In genomic region chr13:90760516-90761050, GRCm38 (mm10) we compare ENCODE assay signal across 28 mouse cellular contexts.
DNase-seq lines count a peak whose midpoint lies in the region; ATAC-seq lines count a peak whose summit lies in the region.
"Had no signal": no experiment of that assay in that cellular context is flagged by ENCODE, and none has a peak within 500 bp of the region (broad histone marks: within the 10 kb centered on the region; RNA-seq: fewer than 3 reads in every experiment).

No protein-coding gene starts in this region.

- H3K4me1 ChIP-seq in kidney, embryonic 16.5 days (ENCODE audit: insufficient read depth, low read length) = 0 out of 2 replicates have a peak, but pooled peaks cover 2% of the 10 kb centered on the region
- no peaks in the 10 kb centered on the region; the same call in 1 of the 2 replicates for H3K4me1 ChIP-seq in kidney, embryonic 14.5 days (ENCODE audit: control insufficient read depth, insufficient read depth, low read length)
- peaks cover 51% of the 10 kb centered on the region for H3K4me1 ChIP-seq in limb, embryonic 10.5 days
- H3K4me1 ChIP-seq: intestine, embryonic 15.5 days; liver, embryonic 12.5 days; midbrain, embryonic 13.5 days had no signal

- H3K27me3 ChIP-seq in kidney, embryonic 16.5 days (ENCODE audit: insufficient read depth, low read length) = no peaks in the 10 kb centered on the region
- H3K27me3 ChIP-seq in kidney, embryonic 14.5 days (ENCODE audit: control insufficient read depth, insufficient read depth, low read length) = no peaks in the 10 kb centered on the region
- H3K27me3 ChIP-seq in limb, embryonic 10.5 days (ENCODE audit: low read depth, poor library complexity, severe bottlenecking) = no peaks in the 10 kb centered on the region
- H3K27me3 ChIP-seq: forebrain, embryonic 12.5 days; intestine, embryonic 15.5 days; liver, embryonic 12.5 days; midbrain, embryonic 13.5 days; neural tube, embryonic 13.5 days had no signal

- H3K36me3 ChIP-seq in kidney, embryonic 16.5 days (ENCODE audit: insufficient read depth, low read length) = no peaks in the 10 kb centered on the region
- H3K36me3 ChIP-seq in kidney, embryonic 14.5 days (ENCODE audit: control insufficient read depth, insufficient read depth, low read length) = no peaks in the 10 kb centered on the region
- no peaks in the 10 kb centered on the region for H3K36me3 ChIP-seq in limb, embryonic 10.5 days
- H3K36me3 ChIP-seq: forebrain, embryonic 12.5 days; intestine, embryonic 15.5 days; liver, embryonic 12.5 days; midbrain, embryonic 13.5 days; neural tube, embryonic 13.5 days had no signal

- H3K9ac ChIP-seq in kidney, embryonic 16.5 days (replicated peaks; ENCODE audit: low read length) = no peak overlapping the region
- no peak overlapping the region for H3K9ac ChIP-seq in kidney, embryonic 14.5 days (ENCODE audit: low read depth, low read length)
- H3K9ac ChIP-seq: forebrain, embryonic 12.5 days; forebrain, postnatal 0 days; intestine, embryonic 15.5 days; liver, embryonic 12.5 days; liver, postnatal 0 days; midbrain, embryonic 13.5 days; neural tube, embryonic 13.5 days had no signal

- no peaks in the 10 kb centered on the region for H3K9me3 ChIP-seq in kidney, embryonic 16.5 days (ENCODE audit: low read length)
- no peaks in the 10 kb centered on the region for H3K9me3 ChIP-seq in kidney, embryonic 14.5 days (ENCODE audit: control insufficient read depth, low read length)
- H3K9me3 ChIP-seq in limb, embryonic 10.5 days (replicated peaks) = no peaks in the 10 kb centered on the region
- H3K9me3 ChIP-seq: forebrain, embryonic 12.5 days; intestine, embryonic 15.5 days; liver, embryonic 12.5 days; midbrain, embryonic 13.5 days; neural tube, embryonic 13.5 days had no signal

- H3K4me3 ChIP-seq in kidney, embryonic 16.5 days (ENCODE audit: low read length) = no peak overlapping the region
- no peak overlapping the region for H3K4me3 ChIP-seq in kidney, embryonic 14.5 days (ENCODE audit: low read length)
- no peak overlapping the region for H3K4me3 ChIP-seq in limb, embryonic 10.5 days
- H3K4me3 ChIP-seq: erythroblast, embryonic 14.5 days; forebrain, embryonic 12.5 days; intestine, embryonic 15.5 days; liver, embryonic 12.5 days; midbrain, embryonic 13.5 days; neural tube, embryonic 13.5 days had no signal

- no peak overlapping the region for H3K4me2 ChIP-seq in kidney, embryonic 16.5 days (replicated peaks; ENCODE audit: low read depth, low read length)
- H3K4me2 ChIP-seq in kidney, embryonic 14.5 days (replicated peaks; ENCODE audit: low read depth, low read length) = no peak overlapping the region
- H3K4me2 ChIP-seq: forebrain, embryonic 12.5 days; intestine, embryonic 15.5 days; liver, embryonic 12.5 days; midbrain, embryonic 13.5 days; neural tube, embryonic 13.5 days had no signal

- 0 out of 2 replicates have a peak, but pooled peaks have one; percentile 12 for ATAC-seq in kidney, embryonic 16.5 days (ENCODE audit: low FRiP score, low TSS enrichment)
- no peak for ATAC-seq in kidney, embryonic 14.5 days (ENCODE audit: low FRiP score, low TSS enrichment)
- ATAC-seq: CD4-positive, CD25-positive, alpha-beta regulatory T cell, adult 4 months; forebrain, postnatal 0 days; hindbrain, embryonic 16.5 days; intestine, embryonic 15.5 days; liver, embryonic 12.5 days; liver, postnatal 0 days; midbrain, embryonic 13.5 days had no signal

- WGBS in kidney, embryonic 16.5 days = 22% methylated on average over 4 of the region's 4 CpGs
- WGBS in kidney, embryonic 14.5 days = 29% methylated on average over 4 of the region's 4 CpGs
- WGBS in limb, embryonic 10.5 days = 18% methylated on average over 4 of the region's 4 CpGs

- DNase-seq in embryo, embryonic 11.5 days (ENCODE audit: low read depth, low spot score) = peak; percentile 13
- peak; percentile 41 for DNase-seq in limb, embryonic 10.5 days (ENCODE audit: low spot score)
- no peak for DNase-seq in layer of hippocampus, adult 9-10 months (ENCODE audit: low spot score)
- DNase-seq in urinary bladder, adult 2 months (ENCODE audit: low spot score) = no peak
- DNase-seq in layer of hippocampus, adult 18-20 months (ENCODE audit: low spot score in 2 of 2) = no peak
- DNase-seq: adrenal gland, postnatal 25 days; cerebellum, adult 18-20 months; cerebellum, postnatal 10 days; forebrain, postnatal 0 days; gastrocnemius, postnatal 10 days; layer of hippocampus, adult 9-11 months; liver, postnatal 0 days; lung, postnatal 36 days; right cerebral cortex, postnatal 4 days; thymus, adult 18-20 months; thymus, postnatal 25 days had no signal

- no peak overlapping the region for H3K27ac ChIP-seq in kidney, embryonic 16.5 days (ENCODE audit: low read length)
- no peak overlapping the region for H3K27ac ChIP-seq in kidney, embryonic 14.5 days (ENCODE audit: low read depth, low read length)
- H3K27ac ChIP-seq in limb, embryonic 10.5 days = peak overlapping the region; percentile 53
- H3K27ac ChIP-seq: forebrain, embryonic 12.5 days; intestine, embryonic 15.5 days; kidney, postnatal 0 days; liver, embryonic 12.5 days; midbrain, embryonic 13.5 days; neural tube, embryonic 13.5 days; stomach, postnatal 0 days had no signal

Comparison
In these comparisons a context has a peak if more than half of its experiments do, and no peak if none do; other contexts are left out.
1. DNase-seq: peak in embryo, embryonic 11.5 days (single experiment) and limb, embryonic 10.5 days (single experiment); none in layer of hippocampus, adult 9-10 months (single experiment), urinary bladder, adult 2 months (single experiment) and layer of hippocampus, adult 18-20 months (0 of 2).